Mouse (Mus musculus) kidney, adult 2 months (tissue): Measurements from ENCODE around the gene Plxdc2. TPM values are rescaled to one million over a fixed set of nuclear protein-coding genes. Genes with fewer than 3 reads are reported as not detected.

Experiments used
- DNase-seq: peaks from one replicate; pipeline ENCODE4 v3.0.0; 2021
- H3K27ac ChIP-seq: fragments of 200-500 bp; 2 replicates; pipeline ENCODE4 v1.5.1; 2012; ENCODE audit warnings: low read depth, low read length, control low read depth, inconsistent platforms; ENCODE audit not compliant: insufficient read depth
- H3K27me3 ChIP-seq: fragments of 200-500 bp; replicated peaks from 2 replicates; pipeline ENCODE4 v1.6.1; 2012; ENCODE audit warnings: mild to moderate bottlenecking, moderate library complexity, low read length, inconsistent platforms; ENCODE audit not compliant: control insufficient read depth, insufficient read depth
- H3K36me3 ChIP-seq: fragments of 200-500 bp; 2 replicates; pipeline ENCODE4 v1.6.1; 2012; ENCODE audit warnings: mild to moderate bottlenecking, moderate library complexity, low read length, inconsistent platforms; ENCODE audit not compliant: control insufficient read depth, insufficient read depth
- H3K4me1 ChIP-seq: fragments of 200-500 bp; 2 replicates; pipeline ENCODE4 v1.6.1; 2011; ENCODE audit warnings: low read length; ENCODE audit not compliant: control insufficient read depth, insufficient read depth
- H3K4me3 ChIP-seq: fragments of 200-500 bp; 2 replicates; pipeline ENCODE4 v1.5.1; 2011; ENCODE audit warnings: mild to moderate bottlenecking, low read depth, low read length, control low read depth; ENCODE audit not compliant: insufficient read depth
- CTCF ChIP-seq: fragments of 200-500 bp; conservative IDR thresholded peaks from 2 replicates; pipeline ENCODE4 v1.5.1; 2011; ENCODE audit warnings: low read depth, mild to moderate bottlenecking, control low read depth, low read length, moderate library complexity, mixed read lengths; ENCODE audit not compliant: insufficient read depth, insufficient read length
- POLR2A ChIP-seq: fragments of 200-500 bp; IDR thresholded peaks from one replicate; pipeline ENCODE4 v1.6.1; 2011; ENCODE audit warnings: low read depth, low read length, control low read depth
- WGBS: fragments of 180-500 bp; shearing (Covaris S2); methylation state at CpG from one replicate; pipeline ENCODE4 v1.1.7; 2018; 5-methylcytosine and 5-hydroxymethylcytosine counted together
- polyA plus RNA-seq: library from polyadenylated mRNA; depleted of rRNA; stranded (reverse); fragments of >200 nt; gene quantifications from 2 replicates; pipeline ENCODE4 v1.2.3, GENCODE M21; 2012

Gene Plxdc2
- polyA plus RNA-seq, 1 experiment = 34.3 TPM

DNA sequence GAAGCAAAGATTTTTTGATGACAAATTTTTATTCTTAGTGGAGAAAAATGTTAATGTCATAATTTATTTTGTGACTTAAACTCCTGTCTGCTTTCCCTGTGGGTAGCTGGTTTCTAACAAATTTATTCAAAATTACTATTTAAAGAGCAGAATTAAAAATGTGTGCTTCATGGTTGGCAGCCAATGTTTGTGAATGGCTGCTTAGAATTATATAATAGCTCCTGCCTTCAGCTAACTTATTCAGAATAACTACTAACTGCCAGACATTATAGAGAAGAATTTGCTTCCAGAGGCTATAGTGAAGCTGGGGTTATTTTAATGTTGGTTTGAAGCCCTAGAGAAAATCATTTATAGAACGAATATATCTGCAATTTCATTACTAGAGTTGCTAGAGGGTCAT, 30.1 kb downstream of the Plxdc2 start:
- Histone ChIP-seq H3K4me1 (no peaks in the 10 kb centered on the region), H3K4me3 (no peak overlapping the region), H3K27me3 (no peaks in the 10 kb centered on the region), H3K27ac (no peak overlapping the region), H3K36me3 (no peaks in the 10 kb centered on the region)
- TF ChIP-seq POLR2A (no peak), CTCF (no peak)
- WGBS = 71% methylated on average over 1 of the region's 1 CpGs
- no peak for DNase-seq

DNA sequence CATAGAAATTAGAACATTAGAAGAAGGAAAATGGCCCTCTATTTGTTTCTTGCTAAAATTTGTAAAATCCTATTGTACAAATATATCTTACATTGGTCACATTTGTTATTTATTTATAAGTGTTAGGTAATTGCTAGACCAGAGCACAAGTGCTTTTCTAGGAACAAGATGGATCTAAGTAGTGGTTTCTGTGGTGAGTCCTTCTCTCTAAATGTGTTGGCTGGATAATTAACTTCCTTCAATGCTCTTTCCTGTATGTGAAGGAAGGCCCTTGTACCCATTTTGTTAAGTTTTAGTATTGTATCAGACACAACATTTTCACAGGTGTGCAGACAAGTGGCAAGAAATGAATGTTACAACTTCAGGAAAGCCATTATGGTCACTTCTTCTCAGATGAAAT, 30.6 kb downstream of the Plxdc2 start:
- Histone ChIP-seq H3K36me3 (no peaks in the 10 kb centered on the region), H3K4me1 (no peaks in the 10 kb centered on the region), H3K27me3 (no peaks in the 10 kb centered on the region), H3K27ac (no peak overlapping the region), H3K4me3 (no peak overlapping the region)
- no peak for DNase-seq
- TF ChIP-seq CTCF = no peak

DNA sequence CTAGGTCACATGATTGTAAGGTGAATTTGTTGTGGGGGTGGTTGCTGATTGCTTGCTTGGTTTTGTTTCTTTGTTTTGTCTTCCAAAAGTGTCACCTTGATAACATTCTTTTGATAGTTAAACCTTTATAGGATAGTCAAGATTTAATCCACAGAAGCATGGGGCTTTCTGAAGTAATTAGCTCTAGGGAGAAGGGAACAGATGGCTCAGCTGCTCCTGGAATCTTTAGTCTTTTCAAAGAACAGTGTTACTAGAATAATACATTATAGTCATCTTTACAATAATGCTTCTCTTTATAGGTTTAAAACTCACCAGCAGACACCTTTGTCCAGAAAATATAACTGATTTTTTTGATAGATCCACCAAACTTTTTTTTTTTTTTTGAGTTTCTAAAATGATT, 31.7 kb downstream of the Plxdc2 start:
- H3K36me3 ChIP-seq = no peaks in the 10 kb centered on the region
- no peaks in the 10 kb centered on the region for H3K27me3 ChIP-seq
- H3K27ac ChIP-seq = 0 out of 2 replicates have a peak overlapping the region, but pooled peaks have one; percentile 35
- no peak for DNase-seq
- H3K4me1 ChIP-seq = no peaks in the 10 kb centered on the region
- H3K4me3 ChIP-seq = no peak overlapping the region
- no peak for TF ChIP-seq POLR2A
- TF ChIP-seq CTCF = no peak

DNA sequence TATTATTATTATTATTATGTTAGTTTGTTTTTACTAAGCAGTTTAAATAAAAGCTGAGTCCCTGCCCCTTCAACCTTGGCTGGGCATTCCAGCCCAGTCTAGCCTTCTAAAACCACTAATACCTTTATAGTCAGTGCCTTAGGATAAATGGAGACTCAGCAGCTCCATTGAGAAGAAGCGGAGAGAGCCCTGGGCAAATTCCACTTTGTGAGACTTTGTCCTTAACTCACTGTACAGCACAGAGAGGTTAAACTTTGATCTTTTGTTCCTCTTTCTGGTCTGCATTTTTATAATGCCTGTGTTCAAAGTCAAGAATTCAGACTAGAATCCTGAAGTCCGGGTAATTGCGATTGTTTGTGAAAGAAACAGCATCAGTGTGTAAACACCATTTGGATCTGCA, 41.4 kb downstream of the Plxdc2 start:
- 39% methylated on average over 3 of the region's 3 CpGs for WGBS
- peak overlapping the region; percentile 87 for H3K27ac ChIP-seq
- TF ChIP-seq CTCF (no peak), POLR2A (no peak)
- no peak overlapping the region for H3K4me3 ChIP-seq
- peaks cover 15% of the 10 kb centered on the region for H3K4me1 ChIP-seq
- no peaks in the 10 kb centered on the region for H3K36me3 ChIP-seq
- H3K27me3 ChIP-seq = no peaks in the 10 kb centered on the region
- DNase-seq = peak; percentile 90

DNA sequence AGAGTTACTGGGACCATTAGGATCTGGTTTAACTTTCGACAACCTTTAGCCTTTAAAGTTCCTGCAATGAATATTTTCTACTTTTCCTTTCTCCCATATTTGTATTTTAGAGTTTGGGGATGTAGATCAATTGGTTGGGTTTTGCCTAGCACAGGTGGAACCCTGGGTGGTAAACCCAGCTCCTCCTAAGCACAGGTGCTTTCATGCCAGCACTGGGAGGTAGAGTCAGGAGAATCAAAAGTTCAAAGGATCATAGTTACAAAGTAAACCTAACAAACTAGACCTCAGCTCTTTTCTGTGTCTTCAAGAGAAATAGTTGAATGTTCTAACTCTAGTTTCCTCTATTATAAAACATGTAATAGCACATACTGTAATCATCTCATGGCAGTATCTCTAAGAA, 41.9 kb downstream of the Plxdc2 start:
- Histone ChIP-seq H3K4me1 (peaks cover 15% of the 10 kb centered on the region), H3K27me3 (no peaks in the 10 kb centered on the region), H3K36me3 (no peaks in the 10 kb centered on the region), H3K27ac (peak overlapping the region; percentile 87), H3K4me3 (no peak overlapping the region)
- TF ChIP-seq POLR2A (no peak), CTCF (no peak)
- DNase-seq = peak; percentile 73
- WGBS = 51% methylated on average over 1 of the region's 1 CpGs

DNA sequence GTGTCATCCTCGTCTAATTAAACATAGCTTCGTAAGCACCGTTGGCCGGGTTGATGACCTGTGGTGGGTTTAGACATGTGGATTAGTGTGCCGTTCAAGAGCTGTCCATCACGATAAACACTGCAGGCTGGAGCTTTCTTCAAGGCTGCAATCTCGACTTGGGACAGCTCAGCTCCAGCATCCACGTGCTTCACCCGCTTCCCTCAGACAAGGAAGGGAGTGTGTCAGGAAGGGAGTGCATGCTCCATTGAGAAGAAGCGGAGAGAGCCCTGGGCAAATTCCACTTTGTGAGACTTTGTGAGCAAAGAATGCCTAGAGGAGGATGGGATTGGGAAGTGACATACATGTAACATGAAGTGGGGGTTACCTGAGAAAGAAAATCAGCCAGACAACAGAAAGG, 42.8 kb downstream of the Plxdc2 start:
- DNase-seq = peak; percentile 64
- 44% methylated on average over 10 of the region's 10 CpGs for WGBS
- Histone ChIP-seq H3K27me3 (no peaks in the 10 kb centered on the region), H3K4me3 (no peak overlapping the region), H3K27ac (peak overlapping the region; percentile 80), H3K36me3 (no peaks in the 10 kb centered on the region), H3K4me1 (peaks cover 15% of the 10 kb centered on the region)
- no peak for TF ChIP-seq CTCF
- TF ChIP-seq POLR2A = no peak

DNA sequence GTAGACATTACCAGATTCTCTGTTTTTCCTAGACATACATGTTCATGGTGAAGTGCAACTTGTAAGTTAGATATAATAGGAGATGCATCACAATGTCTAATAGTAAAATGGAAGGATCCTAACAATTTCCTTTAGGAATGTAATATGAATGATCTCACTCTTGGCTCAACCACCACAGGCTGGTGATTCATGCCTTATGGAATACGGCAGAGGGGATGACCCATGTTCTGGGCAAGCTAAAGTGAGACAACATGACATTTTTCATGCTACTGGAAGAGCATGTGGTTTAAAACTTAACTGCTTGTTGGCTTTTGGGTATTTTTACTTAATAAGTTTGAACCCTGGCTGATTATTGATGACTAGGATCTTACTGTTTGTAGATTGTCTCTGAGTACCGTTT, 50.4 kb downstream of the Plxdc2 start:
- peak; percentile 19 for DNase-seq
- H3K4me3 ChIP-seq = no peak overlapping the region
- WGBS = 38% methylated on average over 2 of the region's 2 CpGs

More for the DNA sequence above, 50.4 kb downstream of the Plxdc2 start:
- H3K27ac ChIP-seq = no peak overlapping the region
- peaks cover 9% of the 10 kb centered on the region for H3K4me1 ChIP-seq
- no peaks in the 10 kb centered on the region for H3K36me3 ChIP-seq
- TF ChIP-seq CTCF (no peak), POLR2A (no peak)
- H3K27me3 ChIP-seq = no peaks in the 10 kb centered on the region
